Mouse (Mus musculus): ENCODE results near the gene Ing4.

GRCm38 (mm10) chr6:125097346-125097689 is 57.8 kb downstream of the Ing4 start:
- TF ChIP-seq CTCF (IDR thresholded peaks at IDR 0.05; ENCODE audit: extremely low read depth, insufficient read depth, insufficient read length, insufficient replicate concordance) (no peak), POLR2A (IDR thresholded peaks at IDR 0.05; ENCODE audit: low read depth, low read length) (no peak)

Measured in spleen, adult 2 months (tissue).